Mouse (Mus musculus) kidney, postnatal 36 days (tissue): ENCODE measurements at regions not wholly inside any gene's neighbourhood (a gene's known extent, or its start where the extent isn't known, plus 50 kb on each side); places are given as distances from the start of the nearest gene placed in this dataset.

Experiments
- DNase-seq, 2 experiments: peaks; one replicate each; pipeline ENCODE4 v3.0.0; 2021 to 2022; ENCODE audit warnings: mixed read lengths in 2 of 2

- no peak for DNase-seq
Observed at GRCm38 (mm10) chr6:14358280-14358679, 396.8 kb downstream of the Ppp1r3a start.
